Mouse (Mus musculus): ENCODE results near the gene Srd5a2.
A peak's percentile ranks its signal among the peaks of the same experiment; 100 is the strongest.

Gene Srd5a2

GRCm38 (mm10) chr17:73985936-73986335 lies 61.8 kb downstream of the Srd5a2 start:
- no peak for DNase-seq (ENCODE audit: low spot score in 2 of 2)

DNA sequence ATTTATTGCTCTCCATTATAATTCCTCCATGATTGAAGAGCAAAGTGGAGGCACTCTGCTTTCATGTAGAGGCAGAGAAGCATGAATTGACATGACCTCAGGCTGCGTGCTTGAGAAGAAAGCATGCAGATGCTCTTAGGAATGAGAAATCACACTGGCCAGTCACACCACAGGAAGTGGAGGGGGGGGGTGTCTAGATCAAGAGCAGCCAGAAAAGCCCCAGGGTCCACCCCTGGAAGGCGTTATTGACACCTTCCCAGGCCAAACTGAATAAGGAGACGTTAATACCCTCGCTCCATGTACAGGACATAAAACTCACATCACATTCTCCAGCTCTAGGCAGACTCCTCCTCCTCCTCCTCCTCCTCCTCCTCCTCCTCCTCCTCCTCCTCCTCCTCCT lies 63.2 kb downstream of the Srd5a2 start:
- no peak for DNase-seq (ENCODE audit: low spot score in 2 of 2)

- no peak for DNase-seq (ENCODE audit: low spot score in 2 of 2)
Observed at GRCm38 (mm10) chr17:73982871-73983270, 64.8 kb downstream of the Srd5a2 start.

DNA sequence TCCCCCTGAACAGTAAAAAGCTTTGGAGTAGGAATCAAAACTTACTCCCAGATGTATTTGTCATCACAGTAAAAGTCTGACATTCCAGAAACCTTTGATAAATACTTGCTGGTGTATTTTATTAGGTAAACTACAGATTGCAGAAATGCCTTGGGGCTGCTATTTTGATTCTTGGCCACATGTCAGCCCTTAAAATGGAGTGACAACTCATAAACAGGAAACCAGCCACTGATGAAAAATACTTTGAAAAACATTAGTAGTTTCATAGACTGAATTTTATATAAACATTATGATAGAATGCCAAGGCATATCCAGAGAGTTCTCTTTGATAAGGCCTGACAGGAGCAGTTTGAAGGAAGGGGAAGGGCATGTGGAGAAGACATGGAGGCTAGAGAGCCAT lies 71.7 kb downstream of the Srd5a2 start:
- DNase-seq (ENCODE audit: low spot score in 2 of 2), result no peak

- no peak for DNase-seq (ENCODE audit: low spot score in 2 of 2)
Observed at GRCm38 (mm10) chr17:73972648-73973047, 75.1 kb downstream of the Srd5a2 start.

GRCm38 (mm10) chr17:73971291-73971690 lies 76.4 kb downstream of the Srd5a2 start:
- DNase-seq (ENCODE audit: low spot score in 2 of 2), result no peak

GRCm38 (mm10) chr17:73970361-73971027 lies 77.2 kb downstream of the Srd5a2 start:
- peak; percentile 10 to 29 for DNase-seq (ENCODE audit: low spot score in 2 of 2)
